Mouse (Mus musculus) thymus, adult 2 months (tissue): Measurements from ENCODE around the gene Tshr. TPM values are rescaled to one million over a fixed set of nuclear protein-coding genes. Genes with fewer than 3 reads are reported as not detected.
A peak's percentile ranks its signal among the peaks of the same experiment; 100 is the strongest.
"Not testable (repeated sequence)": the region's sequence is repeated elsewhere in the genome, so short reads cannot be mapped to it uniquely, and the experiment has no call there.

Experiments used
- DNase-seq: peaks from one replicate; pipeline ENCODE4 v3.0.0; 2021
- H3K27ac ChIP-seq: fragments of 200-500 bp; 2 replicates; pipeline ENCODE4 v1.5.1; 2012; ENCODE audit warnings: low read length, control low read depth; ENCODE audit not compliant: control insufficient read depth, insufficient read depth
- H3K27me3 ChIP-seq: fragments of 200-500 bp; 2 replicates; pipeline ENCODE4 v1.6.1; 2012; ENCODE audit warnings: mild to moderate bottlenecking, low read length, moderate library complexity, mixed read lengths; ENCODE audit not compliant: control insufficient read depth, insufficient read depth
- H3K36me3 ChIP-seq: fragments of 200-500 bp; 2 replicates; pipeline ENCODE4 v1.6.1; 2012; ENCODE audit warnings: mild to moderate bottlenecking, low read length, moderate library complexity; ENCODE audit not compliant: control insufficient read depth, insufficient read depth
- H3K4me1 ChIP-seq: fragments of 200-500 bp; replicated peaks from 2 replicates; pipeline ENCODE4 v1.6.1; 2012; ENCODE audit warnings: low read length; ENCODE audit not compliant: control insufficient read depth, insufficient read depth
- H3K4me3 ChIP-seq: fragments of 200-500 bp; 2 replicates; pipeline ENCODE4 v1.5.1; 2012; ENCODE audit warnings: mild to moderate bottlenecking, low read length, control low read depth, moderate library complexity; ENCODE audit not compliant: control insufficient read depth, insufficient read depth
- CTCF ChIP-seq: fragments of 200-500 bp; IDR thresholded peaks from 2 replicates; pipeline ENCODE4 v1.5.1; 2012; ENCODE audit warnings: mild to moderate bottlenecking, control low read depth, low read length, moderate library complexity, borderline replicate concordance; ENCODE audit not compliant: control insufficient read depth, poor library complexity, insufficient read depth; ENCODE audit errors: extremely low read depth
- POLR2A ChIP-seq: fragments of 200-500 bp; IDR thresholded peaks from 2 replicates; pipeline ENCODE4 v1.6.1; 2012; ENCODE audit warnings: mild to moderate bottlenecking, low read length, control low read depth, moderate library complexity; ENCODE audit not compliant: control insufficient read depth, poor library complexity, insufficient read depth; ENCODE audit errors: extremely low read depth
- WGBS: fragments of 180-500 bp; shearing (Covaris S2); methylation state at CpG from one replicate; pipeline ENCODE4 v1.1.7; 2018; 5-methylcytosine and 5-hydroxymethylcytosine counted together
- polyA plus RNA-seq: library from polyadenylated mRNA; depleted of rRNA; stranded (reverse); fragments of >200 nt; gene quantifications from 2 replicates; pipeline ENCODE4 v1.2.3, GENCODE M21; 2012

The Tshr gene
- polyA plus RNA-seq, 1 experiment = 1.4 TPM

DNA sequence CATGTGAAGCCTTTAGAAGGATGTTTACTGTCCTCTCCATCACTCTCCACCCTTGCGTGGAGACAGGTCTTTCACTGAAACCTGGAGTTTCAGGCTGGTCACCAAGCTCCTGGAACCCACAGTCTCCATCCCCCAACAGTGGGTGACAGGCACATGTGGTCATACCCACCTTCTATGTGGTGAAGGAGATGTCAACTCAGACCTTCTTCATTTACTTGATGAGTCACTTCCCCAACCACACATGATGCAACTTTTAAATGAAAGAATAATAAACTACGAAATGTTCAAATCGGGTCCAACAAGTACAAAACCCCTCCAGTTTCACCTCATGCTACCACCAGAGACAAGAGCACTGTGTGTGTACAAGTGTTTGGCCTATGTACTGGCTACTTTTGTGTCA lies 200.8 kb downstream of the Tshr start:
- H3K4me1 ChIP-seq = peaks cover 2% of the 10 kb centered on the region
- WGBS = 66% methylated on average over 3 of the region's 3 CpGs
- no peak for DNase-seq
- H3K36me3 ChIP-seq = peaks cover 14% of the 10 kb centered on the region
- H3K27me3 ChIP-seq = no peaks in the 10 kb centered on the region
- H3K4me3 ChIP-seq = no peak overlapping the region
- TF ChIP-seq CTCF = no peak
- TF ChIP-seq POLR2A = no peak
- no peak overlapping the region for H3K27ac ChIP-seq

DNA sequence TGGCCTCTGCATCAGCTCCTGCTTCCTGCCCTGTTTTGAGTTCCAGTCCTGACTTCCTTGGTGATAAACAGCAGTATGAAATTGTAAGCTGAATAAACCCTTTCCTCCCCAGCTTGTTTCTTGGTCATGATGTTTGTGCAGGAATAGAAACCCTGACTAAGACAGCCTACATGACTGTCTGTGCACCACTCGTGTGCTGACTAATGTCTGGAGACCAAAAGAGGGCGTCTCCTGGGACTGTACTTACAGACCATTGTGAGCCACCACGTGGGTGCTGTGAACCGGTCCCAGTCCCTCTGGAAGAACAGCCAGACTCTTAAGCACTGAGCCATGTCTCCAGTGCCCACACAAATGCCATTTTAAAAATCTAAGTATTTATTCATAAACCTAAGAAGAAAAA lies 201.5 kb downstream of the Tshr start:
- H3K27ac ChIP-seq, DNase-seq, H3K4me1 ChIP-seq, H3K27me3 ChIP-seq, H3K4me3 ChIP-seq: not testable (repeated sequence)
- 96% methylated on average over 4 of the region's 4 CpGs for WGBS
- peaks cover 14% of the 10 kb centered on the region for H3K36me3 ChIP-seq

GRCm38 (mm10) chr12:91587077-91587476 lies 202.7 kb downstream of the Tshr start:
- no peak overlapping the region for H3K4me3 ChIP-seq

GRCm38 (mm10) chr12:91587491-91588033 lies 203.2 kb downstream of the Tshr start:
- Histone ChIP-seq H3K4me3 (no peak overlapping the region), H3K4me1 (peaks cover 2% of the 10 kb centered on the region)
- WGBS = 25% methylated on average over 5 of the region's 5 CpGs

More at GRCm38 (mm10) chr12:91587077-91587476, 202.7 kb downstream of the Tshr start:
- Histone ChIP-seq H3K27ac (no peak overlapping the region), H3K4me1 (peaks cover 5% of the 10 kb centered on the region), H3K36me3 (peaks cover 14% of the 10 kb centered on the region; the same call in 1 of the 2 replicates), H3K27me3 (no peaks in the 10 kb centered on the region)
- no peak for TF ChIP-seq CTCF
- TF ChIP-seq POLR2A = no peak
- 88% methylated on average over 3 of the region's 3 CpGs for WGBS
- DNase-seq = no peak

GRCm38 (mm10) chr12:91588176-91588669 lies 203.9 kb downstream of the Tshr start:
- Histone ChIP-seq H3K36me3 (peaks cover 14% of the 10 kb centered on the region; the same call in 1 of the 2 replicates), H3K27me3 (no peaks in the 10 kb centered on the region), H3K27ac (peak overlapping the region; percentile 99), H3K4me1 (peaks cover 2% of the 10 kb centered on the region), H3K4me3 (peak overlapping the region; percentile 59)
- under 1% methylated on average over 32 of the region's 32 CpGs for WGBS
- peak; percentile 90 for DNase-seq
- TF ChIP-seq POLR2A = peak; percentile 99
- TF ChIP-seq CTCF = no peak; the same call in 1 of the 2 replicates

More at GRCm38 (mm10) chr12:91587491-91588033, 203.2 kb downstream of the Tshr start:
- Histone ChIP-seq H3K27ac (no peak overlapping the region), H3K27me3 (no peaks in the 10 kb centered on the region), H3K36me3 (peaks cover 14% of the 10 kb centered on the region; the same call in 1 of the 2 replicates)
- no peak for DNase-seq
- no peak for TF ChIP-seq POLR2A
- no peak for TF ChIP-seq CTCF

GRCm38 (mm10) chr12:91588670-91589541 lies 204.5 kb downstream of the Tshr start:
- under 1% methylated on average over 82 of the region's 83 CpGs for WGBS
- peak; percentile 58 for DNase-seq
- TF ChIP-seq POLR2A = no peak
- TF ChIP-seq CTCF = no peak

GRCm38 (mm10) chr12:91589542-91589846 lies 205.1 kb downstream of the Tshr start:
- Histone ChIP-seq H3K27me3 (no peaks in the 10 kb centered on the region), H3K4me1 (peaks cover 2% of the 10 kb centered on the region), H3K27ac (peak overlapping the region; percentile 99), H3K4me3 (peak overlapping the region; percentile 51), H3K36me3 (peaks cover 8% of the 10 kb centered on the region; the same call in 1 of the 2 replicates)
- no peak for DNase-seq
- TF ChIP-seq POLR2A (no peak), CTCF (no peak)
- 0% methylated on average over 11 of the region's 11 CpGs for WGBS

More at GRCm38 (mm10) chr12:91588670-91589541, 204.5 kb downstream of the Tshr start:
- Histone ChIP-seq H3K4me3 (peak overlapping the region; percentile 59), H3K36me3 (peaks cover 13% of the 10 kb centered on the region; the same call in 1 of the 2 replicates), H3K27ac (peak overlapping the region; percentile 99), H3K27me3 (no peaks in the 10 kb centered on the region), H3K4me1 (peaks cover 2% of the 10 kb centered on the region)
